In the genomic region with DNA sequence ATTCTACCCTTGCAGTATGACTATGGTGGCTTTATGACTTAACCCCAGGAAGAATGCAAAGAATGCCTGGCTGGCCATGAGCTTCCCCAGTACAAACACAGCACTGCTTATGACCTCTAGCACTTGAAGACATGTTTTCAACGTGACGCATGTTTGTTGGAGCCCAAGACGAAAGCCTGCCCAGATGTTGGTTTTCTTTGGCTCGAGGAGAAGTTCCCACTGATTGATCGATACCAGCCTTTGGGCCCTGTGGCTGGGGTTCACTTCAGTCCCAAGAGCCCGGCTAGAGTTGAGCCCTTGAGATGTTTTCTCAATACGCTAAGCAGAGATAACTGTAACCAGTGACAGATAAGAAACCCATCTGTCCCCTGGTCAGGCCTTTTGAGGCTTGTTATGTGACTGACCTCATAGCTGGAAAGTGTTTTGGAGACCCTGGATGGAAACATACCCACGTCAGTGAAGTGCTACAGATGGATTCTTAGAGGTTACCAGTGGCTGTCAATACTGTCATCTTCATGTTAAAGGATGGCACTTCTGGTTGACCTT, we compare ENCODE assay signal across 12 mouse cellular contexts.
DNase-seq lines count a peak whose midpoint lies in the region; ATAC-seq lines count a peak whose summit lies in the region.
"Had no signal": no experiment of that assay in that cellular context is flagged by ENCODE, and none has a peak within 500 bp of the region (broad histone marks: within the 10 kb centered on the region; RNA-seq: fewer than 3 reads in every experiment).

No protein-coding gene starts in this region.

- no peaks in the 10 kb centered on the region for H3K9me3 ChIP-seq in kidney, embryonic 16.5 days (ENCODE audit: low read length)
- H3K9me3 ChIP-seq: stomach, embryonic 15.5 days had no signal

- H3K27ac ChIP-seq in kidney, embryonic 16.5 days (ENCODE audit: low read length), result 0 out of 2 replicates have a peak overlapping the region, but pooled peaks have one; percentile 13
- H3K27ac ChIP-seq: macrophage; stomach, embryonic 15.5 days had no signal

- WGBS in kidney, embryonic 16.5 days, result 59% methylated on average over 8 of the region's 8 CpGs

- H3K4me1 ChIP-seq in kidney, embryonic 16.5 days (ENCODE audit: insufficient read depth, low read length), result peaks cover 8% of the 10 kb centered on the region; the same call in 1 of the 2 replicates
- H3K4me1 ChIP-seq: stomach, embryonic 15.5 days had no signal

- H3K36me3 ChIP-seq in kidney, embryonic 16.5 days (ENCODE audit: insufficient read depth, low read length), result no peaks in the 10 kb centered on the region; the same call in 1 of the 2 replicates
- H3K36me3 ChIP-seq: stomach, embryonic 15.5 days had no signal

- H3K27me3 ChIP-seq in kidney, embryonic 16.5 days (ENCODE audit: insufficient read depth, low read length), result no peaks in the 10 kb centered on the region
- H3K27me3 ChIP-seq: stomach, embryonic 15.5 days had no signal

- no peak overlapping the region for H3K4me2 ChIP-seq in kidney, embryonic 16.5 days (replicated peaks; ENCODE audit: low read depth, low read length)
- H3K4me2 ChIP-seq: stomach, embryonic 15.5 days had no signal

- H3K9ac ChIP-seq in kidney, embryonic 16.5 days (replicated peaks; ENCODE audit: low read length), result no peak overlapping the region
- H3K9ac ChIP-seq: stomach, embryonic 15.5 days had no signal

- ATAC-seq in kidney, embryonic 16.5 days (ENCODE audit: low FRiP score, low TSS enrichment), result 0 out of 2 replicates have a peak, but pooled peaks have one; percentile 27
- no peak for ATAC-seq in megakaryocyte, adult 5-6 weeks (ENCODE audit: poor library complexity, severe bottlenecking)
- ATAC-seq: CD4-positive, CD25-positive, alpha-beta regulatory T cell, adult 4 months had no signal

- intact Hi-C loops in gastrocnemius, postnatal 36 days (cut with DNase I), result no loop called here

- peak; percentile 11 for DNase-seq in embryo, embryonic 10.5 days (ENCODE audit: low spot score)
- no peak for DNase-seq in embryo, embryonic 11 days
- peak; percentile 43 for DNase-seq in heart, adult 8-10 months (ENCODE audit: low spot score)
- peak; percentile 62 for DNase-seq in lung, postnatal 36 days
- no peak for DNase-seq in gastrocnemius, postnatal 36 days
- DNase-seq in left cerebral cortex, adult 9 months (ENCODE audit: low spot score in 2 of 2), result no peak

- H3K4me3 ChIP-seq in kidney, embryonic 16.5 days (ENCODE audit: low read length), result no peak overlapping the region
- H3K4me3 ChIP-seq: erythroblast, embryonic 14.5 days; stomach, embryonic 15.5 days had no signal

Comparison
In these comparisons a context has a peak if more than half of its experiments do, and no peak if none do; other contexts are left out.
1. DNase-seq: peak in embryo, embryonic 10.5 days (single experiment), heart, adult 8-10 months (single experiment) and lung, postnatal 36 days (single experiment); none in embryo, embryonic 11 days (single experiment), gastrocnemius, postnatal 36 days (0 of 2) and left cerebral cortex, adult 9 months (0 of 2).